Mouse (Mus musculus): Measurements from ENCODE around the gene Klhl29. TPM values are rescaled to one million over a fixed set of nuclear protein-coding genes. Genes with fewer than 3 reads are reported as not detected.

Klhl29 gene
- total RNA-seq, 4 experiments from 2014 or later, result 0.24 to 0.72 (median 0.39) TPM

DNA sequence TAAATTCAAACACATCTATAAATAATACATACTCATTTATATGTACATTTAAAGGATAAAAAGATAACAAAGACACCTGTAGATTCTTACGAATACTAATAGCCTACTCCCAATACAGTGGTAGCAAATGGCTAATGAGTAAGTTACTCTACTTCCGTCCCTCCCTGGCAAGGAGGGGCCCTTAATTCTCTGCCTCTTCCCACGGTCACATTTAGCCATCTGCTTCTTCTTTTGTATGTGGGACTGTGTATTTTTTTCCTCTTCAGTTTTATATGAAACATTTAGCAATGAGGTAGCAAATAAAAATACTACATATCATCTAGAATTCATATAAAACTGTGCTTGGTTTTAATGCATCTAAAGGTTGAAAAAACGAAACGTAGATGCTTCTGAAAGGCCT is 73.6 kb downstream of the Klhl29 start:
- DNase-seq (ENCODE audit: low spot score), result no peak

GRCm38 (mm10) chr12:5296422-5296821 is 79.1 kb downstream of the Klhl29 start:
- DNase-seq (ENCODE audit: low spot score), result no peak

DNA sequence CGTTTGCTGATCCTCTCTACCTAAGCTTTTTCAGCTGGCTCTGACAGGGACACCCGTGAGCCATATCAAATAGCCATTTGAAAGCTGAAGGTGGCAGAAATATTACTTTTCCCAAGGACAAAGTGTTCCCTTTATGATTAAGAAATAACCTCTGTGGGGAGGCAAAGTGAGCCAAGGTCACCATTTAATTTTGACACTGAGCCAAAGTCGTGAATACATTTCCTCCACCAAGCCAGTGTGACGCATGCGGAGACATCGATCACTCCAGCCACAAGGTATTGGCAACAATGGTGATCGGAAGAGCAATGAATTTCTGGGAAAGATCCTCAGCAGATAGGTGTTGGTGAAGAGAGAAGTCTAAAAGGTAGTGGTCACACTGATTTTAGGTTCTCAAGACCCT is 83.2 kb downstream of the Klhl29 start:
- no peak for DNase-seq (ENCODE audit: low spot score)

DNA sequence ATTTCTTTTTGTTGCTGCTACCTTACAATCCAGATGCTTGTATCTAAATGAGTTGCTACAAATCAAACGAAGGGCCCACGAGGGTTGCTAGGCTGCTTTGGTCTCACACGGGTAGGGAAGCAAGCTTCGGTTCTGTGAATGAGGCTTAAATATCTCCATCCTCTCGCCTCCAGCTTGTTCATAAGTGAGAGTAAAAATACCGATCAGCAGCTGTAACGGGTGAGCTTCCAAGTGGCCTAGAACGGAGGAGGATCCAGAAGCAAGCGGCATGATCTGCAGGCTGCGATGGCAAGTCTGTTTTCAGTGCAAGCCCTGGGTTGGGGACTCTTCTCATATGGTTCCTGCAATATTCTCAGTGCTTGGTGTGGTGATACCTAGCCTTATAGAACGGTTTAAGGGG is 89.9 kb downstream of the Klhl29 start:
- no peak for DNase-seq (ENCODE audit: low spot score)

- DNase-seq (ENCODE audit: low spot score), result no peak
Measured at GRCm38 (mm10) chr12:5284961-5285360, 90.5 kb downstream of the Klhl29 start.

DNA sequence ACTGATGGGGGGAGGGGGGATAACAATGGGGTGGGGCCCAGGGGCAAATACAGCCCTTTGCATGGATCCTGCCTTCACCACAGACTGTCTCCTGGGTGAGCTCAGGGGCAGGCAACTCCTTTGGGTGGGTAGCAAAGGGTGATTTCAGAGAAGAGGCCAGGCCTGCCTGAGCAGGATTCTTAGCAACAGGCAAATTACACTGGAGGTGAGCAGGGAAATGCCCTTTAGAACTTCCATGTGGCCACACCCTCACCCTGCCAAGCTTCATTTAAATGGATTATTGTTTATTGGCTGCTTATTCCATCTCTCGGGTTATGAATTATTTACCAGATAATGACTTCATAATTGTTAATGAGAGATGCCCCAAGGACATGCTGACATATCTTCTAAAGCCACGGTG is 91.8 kb downstream of the Klhl29 start:
- no peak for DNase-seq (ENCODE audit: low spot score)

DNA sequence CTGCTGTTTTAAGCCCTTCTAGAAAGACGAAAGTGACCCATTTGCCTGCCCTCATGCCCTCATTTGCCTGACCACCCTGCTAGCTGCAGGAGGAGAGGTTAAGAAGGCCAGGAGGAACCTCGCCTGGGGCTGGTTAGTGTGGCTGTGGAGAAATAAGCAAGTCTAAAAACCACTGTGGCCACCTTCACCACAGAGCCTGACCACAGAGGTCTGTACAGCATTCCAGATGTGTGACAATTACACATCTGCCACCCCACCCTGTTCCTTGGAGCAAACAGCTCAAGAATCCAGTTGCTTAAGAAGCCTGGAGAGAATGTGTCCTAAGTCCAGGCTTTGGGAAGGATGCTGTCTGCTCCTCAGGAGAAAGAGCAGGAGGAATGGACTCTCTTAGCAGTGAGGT is 92.9 kb downstream of the Klhl29 start:
- no peak for DNase-seq (ENCODE audit: low spot score)

- DNase-seq (ENCODE audit: low spot score), result no peak
Measured at GRCm38 (mm10) chr12:5279873-5280272, 95.6 kb downstream of the Klhl29 start.

DNA sequence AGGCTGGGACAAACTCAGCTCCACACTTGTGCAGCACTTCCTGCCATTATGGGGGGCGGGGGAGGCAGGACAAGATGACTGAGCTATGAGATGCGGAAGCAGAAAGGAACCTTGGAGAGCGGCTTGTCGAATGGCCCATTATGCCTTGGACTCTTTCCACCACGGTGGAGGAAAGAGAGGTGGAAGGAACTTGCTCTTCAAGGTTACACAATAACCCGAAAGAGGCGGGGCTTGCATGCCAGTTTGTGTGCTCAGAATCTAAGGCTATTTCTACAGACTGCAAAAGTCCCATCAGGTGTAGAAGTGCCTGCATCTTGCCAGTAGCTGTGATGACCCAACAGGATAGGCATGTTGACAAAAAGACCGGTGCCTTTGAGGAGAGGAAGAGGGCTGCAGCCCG is 98.5 kb downstream of the Klhl29 start:
- DNase-seq (ENCODE audit: low spot score), result no peak

- DNase-seq (ENCODE audit: low spot score), result no peak
Measured at GRCm38 (mm10) chr12:5275507-5275936, 100.0 kb downstream of the Klhl29 start.

DNA sequence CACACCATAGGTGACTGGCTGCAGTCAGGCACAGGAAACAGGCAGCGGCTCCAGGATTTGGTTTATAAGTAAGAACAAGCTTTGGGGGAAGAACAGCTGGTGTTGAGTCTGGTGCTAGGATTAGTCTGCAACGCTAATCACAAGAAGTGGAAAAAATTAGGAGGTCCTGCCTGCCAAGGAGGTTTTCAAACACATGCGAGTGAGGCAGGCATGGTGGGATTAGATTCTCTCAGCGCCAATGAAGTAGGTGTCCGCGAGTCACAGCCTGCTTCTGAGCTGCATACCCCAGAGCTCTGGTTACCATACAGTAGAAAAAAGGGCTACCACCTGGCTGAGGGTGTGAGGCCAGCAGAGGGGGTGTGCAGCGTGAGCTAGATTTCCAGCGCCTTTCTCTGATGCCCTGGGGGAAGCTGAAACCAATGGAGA is 101.0 kb downstream of the Klhl29 start:
- no peak for DNase-seq (ENCODE audit: low spot score)

DNA sequence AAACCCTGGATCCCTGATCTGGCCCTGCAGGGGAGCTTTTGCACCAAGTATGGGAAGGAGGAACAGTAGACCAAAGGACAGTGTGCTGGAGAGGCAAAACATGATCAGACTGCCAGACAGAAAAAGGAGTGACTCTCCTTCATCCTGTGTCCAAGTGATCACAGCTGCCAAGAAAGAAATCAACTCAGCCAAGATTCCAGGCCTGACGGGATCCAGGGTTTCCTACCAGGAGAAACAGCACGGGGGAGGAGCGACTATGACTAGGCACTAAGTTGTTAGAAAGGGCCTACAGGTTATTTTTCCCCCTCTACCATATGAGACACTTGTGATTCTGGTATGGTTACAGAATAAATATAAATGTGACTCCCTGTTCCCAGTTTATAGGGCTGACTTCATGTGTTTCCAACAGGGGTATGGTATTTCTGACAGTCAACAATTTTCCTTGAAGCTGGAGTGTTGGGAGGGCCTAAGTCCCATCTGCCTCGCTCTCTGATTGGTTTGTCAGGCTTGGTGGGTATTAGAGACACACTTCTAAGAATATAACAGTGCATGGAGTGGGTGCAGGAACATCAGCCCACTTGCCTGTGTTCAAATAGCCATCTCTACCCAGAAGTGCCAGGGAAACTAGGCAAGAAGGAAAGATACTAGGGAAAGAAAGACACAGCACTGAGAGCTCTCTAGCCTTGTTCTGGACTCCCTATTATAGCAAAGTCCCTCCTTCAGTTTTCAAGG is 102.0 kb downstream of the Klhl29 start:
- DNase-seq (ENCODE audit: low spot score), result peak; percentile 71

DNA sequence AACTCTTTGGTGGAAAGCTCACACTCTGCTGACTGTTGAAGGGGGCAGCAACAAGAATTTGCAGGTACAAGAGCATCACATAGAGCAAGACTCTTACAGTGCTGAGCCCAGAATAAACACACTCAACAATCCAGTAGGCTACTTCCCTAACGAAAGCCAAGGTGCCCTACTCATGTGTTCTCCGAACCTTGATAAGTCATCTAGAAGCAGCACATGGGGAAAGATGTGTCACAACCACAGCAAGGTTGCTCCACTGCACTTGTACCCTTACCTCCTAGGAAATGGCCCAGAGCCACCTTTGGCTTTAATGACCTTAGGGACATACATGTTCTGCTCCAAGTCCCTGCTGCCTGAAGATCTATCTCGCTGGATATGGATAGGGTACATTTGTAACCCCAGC is 105.0 kb downstream of the Klhl29 start:
- DNase-seq (ENCODE audit: low spot score), result no peak

DNA sequence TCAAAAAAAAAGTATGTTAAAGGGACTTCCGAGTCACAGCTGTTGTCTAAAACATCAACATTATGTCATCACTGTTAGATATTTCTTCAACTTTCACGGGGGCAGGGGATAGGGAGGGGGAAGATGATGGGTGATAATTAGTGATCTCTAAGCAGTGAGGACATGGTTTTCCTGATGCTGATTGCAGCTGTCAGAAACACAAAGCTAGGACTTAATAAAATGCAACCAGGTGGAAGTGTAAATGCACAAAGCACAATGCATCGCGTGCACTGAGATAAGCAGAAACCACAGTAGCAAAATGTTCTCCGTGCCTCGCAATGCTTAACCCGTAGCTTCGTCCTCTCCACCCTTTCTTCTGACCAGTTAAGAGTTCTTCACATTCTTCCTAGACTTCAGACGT is 105.5 kb downstream of the Klhl29 start:
- DNase-seq (ENCODE audit: low spot score), result no peak

DNA sequence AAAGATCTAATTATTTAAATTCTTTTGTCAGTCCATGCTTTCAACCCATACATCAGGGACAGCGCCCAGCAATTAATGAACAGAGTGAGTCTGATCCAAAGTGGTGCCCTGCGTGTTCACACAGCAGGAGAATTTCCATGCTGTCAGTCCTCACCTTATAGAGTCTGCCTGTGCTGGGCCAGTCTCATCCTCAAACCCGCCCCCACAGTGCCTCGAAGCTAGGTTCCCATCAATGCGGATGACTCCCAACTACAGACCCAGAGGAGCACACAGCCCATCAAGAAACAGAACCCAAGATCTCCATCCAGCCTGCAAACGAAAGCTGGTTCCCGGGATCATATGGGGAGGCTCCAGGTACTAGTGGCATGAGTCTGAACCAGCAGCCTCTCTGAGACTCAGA is 106.4 kb downstream of the Klhl29 start:
- no peak for DNase-seq (ENCODE audit: low spot score)

DNA sequence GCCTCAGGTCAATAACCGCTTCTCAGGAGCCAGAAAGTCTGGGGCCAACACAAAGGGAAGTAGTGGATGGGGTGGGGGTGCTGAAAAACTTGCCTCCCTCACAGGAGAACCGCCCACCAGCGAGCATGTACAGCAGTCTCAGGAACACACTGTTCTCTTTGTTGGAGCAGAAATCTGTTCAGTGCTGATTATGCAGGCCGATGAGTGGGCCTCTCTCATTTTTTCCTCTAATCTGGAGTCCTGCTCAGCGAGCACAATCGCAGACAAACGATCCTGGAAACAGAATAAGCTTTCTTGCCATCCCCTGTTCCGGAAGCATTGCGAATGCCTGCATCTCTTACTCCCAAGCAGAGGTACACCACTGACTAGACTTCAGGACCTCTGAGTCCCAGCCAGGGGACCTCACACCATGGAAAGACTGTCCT is 107.3 kb downstream of the Klhl29 start:
- DNase-seq (ENCODE audit: low spot score), result peak; percentile 39

DNA sequence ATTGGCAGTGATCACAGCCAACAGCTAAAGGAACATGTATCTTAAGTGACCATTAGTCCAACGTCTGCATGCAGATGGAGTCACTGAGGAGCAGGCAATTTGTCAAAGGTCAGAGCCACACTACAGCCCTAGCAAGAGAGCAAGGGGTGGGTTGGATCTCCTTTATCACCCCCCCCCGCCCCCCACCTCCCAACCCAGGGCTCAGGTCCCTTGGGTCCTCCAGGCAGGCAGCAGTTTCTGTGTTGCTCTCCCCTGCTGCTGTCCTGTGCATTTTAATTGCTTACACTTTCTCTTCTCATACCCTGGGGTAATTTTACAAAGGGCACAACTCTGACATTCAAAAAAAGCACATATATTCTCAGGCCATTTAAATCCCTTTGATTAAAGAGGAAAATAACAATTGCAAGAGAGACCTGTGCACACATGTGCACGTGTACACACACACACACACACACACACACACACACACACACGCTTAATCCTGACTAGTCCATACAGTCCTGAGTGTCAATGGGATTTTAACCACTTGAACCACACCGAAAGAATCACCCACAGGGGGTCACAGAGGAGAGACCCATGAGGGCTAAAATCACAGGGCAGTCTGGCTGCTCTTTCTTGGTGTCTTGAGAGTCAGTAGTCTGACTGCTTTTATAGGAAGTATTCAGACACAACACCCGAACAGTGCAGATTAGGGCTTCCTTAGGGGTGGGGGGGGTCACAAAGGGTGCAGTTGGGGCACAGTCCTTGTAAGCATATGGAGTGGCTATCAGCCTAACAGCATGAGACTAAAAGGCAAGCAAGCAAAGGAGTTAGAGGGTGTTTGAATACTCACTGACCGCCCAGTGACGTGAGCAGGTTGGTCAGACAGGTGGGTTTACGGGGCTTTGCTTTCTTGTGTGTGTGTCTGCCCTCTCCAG is 108.0 kb downstream of the Klhl29 start:
- DNase-seq (ENCODE audit: low spot score), result no peak

- no peak for DNase-seq (ENCODE audit: low spot score)
Measured at GRCm38 (mm10) chr12:5266773-5267172, 108.7 kb downstream of the Klhl29 start.

DNA sequence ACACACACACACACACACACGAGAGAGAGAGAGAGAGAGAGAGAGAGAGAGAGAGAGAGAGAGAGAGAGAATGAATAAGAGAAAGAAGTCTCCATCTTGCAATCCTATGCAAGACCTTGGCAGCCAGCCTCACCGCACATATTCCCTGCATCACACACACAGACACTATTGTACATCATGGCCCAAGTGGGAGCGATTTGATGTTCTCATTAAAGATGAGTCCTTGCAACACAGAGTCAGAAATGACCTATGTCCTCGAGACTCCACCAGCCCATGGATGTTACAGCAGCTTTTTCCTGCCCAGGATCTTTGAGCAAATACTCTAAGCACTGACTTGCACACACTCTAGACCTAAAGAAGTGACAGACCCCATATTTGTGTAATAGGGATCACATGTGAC is 114.0 kb downstream of the Klhl29 start:
- DNase-seq (ENCODE audit: low spot score), result no peak

GRCm38 (mm10) chr12:5258779-5259178 is 116.7 kb downstream of the Klhl29 start:
- DNase-seq (ENCODE audit: low spot score), result no peak

DNA sequence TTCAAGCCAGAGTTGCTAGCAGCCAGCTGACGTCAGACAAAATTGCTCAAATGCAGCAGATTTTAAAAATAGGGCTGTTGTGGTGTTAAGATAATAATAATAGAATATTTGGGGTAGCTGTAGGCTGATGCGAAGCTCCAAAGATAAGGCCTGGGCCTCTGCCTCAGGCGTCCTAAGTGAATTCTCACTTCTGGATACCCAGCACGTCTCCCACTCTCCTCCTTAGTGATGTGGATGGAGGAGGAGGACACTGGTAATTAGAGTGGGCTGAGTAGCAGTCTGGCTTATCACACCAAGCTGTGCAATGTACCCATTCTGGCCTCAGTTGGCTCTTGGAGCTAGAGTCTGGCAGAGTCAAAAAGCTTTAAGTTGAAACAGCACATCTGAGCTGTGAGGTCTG is 118.3 kb downstream of the Klhl29 start:
- DNase-seq (ENCODE audit: low spot score), result no peak

DNA sequence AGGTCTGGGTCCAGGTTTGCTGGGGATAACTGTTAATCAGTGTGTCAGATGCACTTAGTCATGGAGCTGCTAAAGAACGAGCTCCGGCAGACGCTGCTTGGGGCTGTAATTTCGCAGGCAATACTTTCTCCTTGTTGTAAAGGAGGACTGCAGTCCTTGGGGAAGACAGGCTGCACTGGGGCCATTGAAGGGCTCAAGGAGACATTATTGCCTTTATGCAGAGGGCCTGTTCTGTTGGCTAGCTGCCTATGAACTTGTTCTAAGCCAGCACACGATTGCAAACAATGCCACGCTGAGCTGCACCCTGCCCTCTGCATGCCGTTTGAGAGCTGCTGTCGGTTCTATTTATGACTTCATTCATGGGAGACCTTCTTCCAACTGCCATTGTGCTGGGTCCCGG is 120.4 kb downstream of the Klhl29 start:
- DNase-seq (ENCODE audit: low spot score), result no peak
